Mouse (Mus musculus) G1E (cell line): ENCODE measurements around the gene Pam.

Source experiments
- CTCF ChIP-seq: IDR thresholded peaks from 2 replicates; pipeline ENCODE4 v1.5.1; 2012; ENCODE audit warnings: low read depth, low read length, inconsistent platforms, mixed read lengths
- GATA1 ChIP-seq: IDR thresholded peaks from 2 replicates; pipeline ENCODE4 v1.6.1; 2012; ENCODE audit warnings: borderline replicate concordance, low read length, inconsistent platforms, mixed read lengths
- POLR2AphosphoS5 ChIP-seq: IDR thresholded peaks from 2 replicates; pipeline ENCODE4 v1.6.1; 2012; ENCODE audit warnings: low read depth, low read length, inconsistent platforms; ENCODE audit not compliant: insufficient replicate concordance
- TAL1 ChIP-seq: conservative IDR thresholded peaks from 2 replicates; pipeline ENCODE4 v1.6.1; 2012; ENCODE audit warnings: low read depth, low read length, inconsistent platforms, mixed read lengths

- no peak for TF ChIP-seq CTCF
- TF ChIP-seq TAL1 = no peak
- TF ChIP-seq GATA1 = no peak
- no peak for TF ChIP-seq POLR2AphosphoS5
Observed at GRCm38 (mm10) chr1:97745712-97746111, 349.7 kb downstream of the Pam start.
